Mouse (Mus musculus) left cerebral cortex, adult 2 months (tissue): Measurements from ENCODE around the gene Asnsd1. TPM values are rescaled to one million over a fixed set of nuclear protein-coding genes. Genes with fewer than 3 reads are reported as not detected.

Source experiments
- DNase-seq, 2 experiments: peaks; one replicate each; pipeline ENCODE4 v3.0.0; 2021 to 2022; ENCODE audit warnings: low spot score in 2 of 2, mixed read lengths in 1 of 2; ENCODE audit errors: extremely low spot score in 1 of 2
- H3K27ac ChIP-seq: fragments of 200-600 bp; 2 replicates; pipeline ENCODE4 v1.8.1; 2022
- H3K4me3 ChIP-seq: fragments of 200-600 bp; 2 replicates; pipeline ENCODE4 v1.8.1; 2022
- CTCF ChIP-seq: fragments of 200-600 bp; IDR thresholded peaks from 2 replicates; pipeline ENCODE4 v1.8.1; 2022; ENCODE audit warnings: antibody characterized with exemption, mild to moderate bottlenecking, moderate library complexity
- intact Hi-C: fragments of 180-260 bp; cut with DNase I; formaldehyde crosslinking; loops from one replicate; pipeline ENCODE4 v1.15.1; 2025
- total RNA-seq, 2 experiments: library from RNA; stranded (reverse); gene quantifications; 2 replicates each; pipeline ENCODE4 v1.2.3; 2021

Gene Asnsd1
- total RNA-seq, 2 experiments from 2014 or later = 20.4 to 24.5 TPM

DNA sequence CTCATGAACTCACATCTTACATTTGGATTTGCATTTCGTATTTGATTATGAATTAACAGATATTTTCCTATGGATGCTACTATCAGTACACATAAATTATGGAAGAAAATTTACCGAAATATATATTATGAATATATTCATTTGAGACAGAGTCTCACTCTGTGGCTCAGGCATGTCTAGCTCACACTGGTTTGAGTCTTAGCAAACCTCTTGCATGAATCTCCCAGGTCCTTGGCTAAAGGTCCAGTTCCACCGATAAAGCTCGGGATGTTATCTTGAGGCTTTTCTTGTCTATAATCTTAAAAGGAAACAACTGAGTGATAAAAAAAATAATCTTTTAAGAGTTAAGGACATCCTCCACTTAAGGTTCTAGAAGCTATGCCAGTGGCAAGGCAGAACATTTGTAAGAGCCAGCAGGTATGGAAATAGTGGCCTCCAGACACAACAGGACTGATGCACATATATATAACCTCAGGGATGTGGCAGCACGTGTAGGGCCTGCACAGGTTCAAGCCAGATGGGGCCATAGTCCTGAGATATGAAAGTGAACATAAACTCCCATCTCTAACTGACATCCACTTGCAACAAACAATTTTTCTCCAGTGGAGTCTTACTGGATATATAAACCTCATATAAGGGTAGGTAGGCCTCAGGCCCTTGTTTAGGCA is 27.6 kb downstream of the Asnsd1 start:
- no peak overlapping the region for H3K4me3 ChIP-seq
- no peak for TF ChIP-seq CTCF
- no peak for DNase-seq
- intact Hi-C loops = no loop called here
- no peak overlapping the region for H3K27ac ChIP-seq

DNA sequence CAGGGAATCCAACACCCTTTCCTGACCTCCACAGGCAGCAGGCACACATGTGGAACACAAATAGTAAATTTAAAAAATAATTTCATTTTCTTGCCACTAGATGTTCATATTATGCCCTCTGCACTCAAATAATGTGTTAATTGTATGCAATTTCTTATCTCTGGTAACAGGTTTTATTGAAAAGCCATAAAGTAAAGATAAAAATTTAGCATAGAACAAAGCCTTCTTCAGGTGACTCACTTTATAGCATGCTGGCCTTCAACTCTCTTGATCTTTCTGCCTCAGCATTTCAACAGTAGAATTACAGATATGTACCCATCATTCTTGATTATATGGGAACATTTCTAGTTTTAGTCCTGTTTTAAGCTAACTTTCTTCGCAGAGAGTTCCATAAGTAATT is 28.3 kb downstream of the Asnsd1 start:
- intact Hi-C loops = no loop called here
- no peak overlapping the region for H3K4me3 ChIP-seq
- H3K27ac ChIP-seq = no peak overlapping the region
- no peak for TF ChIP-seq CTCF
- no peak for DNase-seq

DNA sequence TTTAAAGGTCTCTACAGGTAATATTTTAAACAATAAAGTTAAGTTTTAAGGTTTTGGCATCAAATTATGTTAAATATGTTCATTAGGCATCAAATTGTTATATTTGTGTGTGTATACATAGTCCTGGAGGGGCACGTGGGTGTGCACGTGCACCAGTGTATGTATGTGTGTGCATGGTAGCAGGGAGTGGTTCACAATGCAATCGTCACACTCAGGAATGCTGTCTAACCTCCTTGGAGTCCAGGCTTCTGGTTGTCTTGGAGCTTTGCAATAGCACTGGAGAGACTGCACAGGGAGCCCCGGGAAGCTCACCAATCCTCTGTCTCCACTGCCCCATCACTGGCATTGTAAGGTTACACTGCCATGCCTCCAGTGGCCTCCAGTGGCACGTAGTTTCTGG is 29.3 kb downstream of the Asnsd1 start:
- intact Hi-C loops = no loop called here
- no peak for DNase-seq
- no peak for TF ChIP-seq CTCF
- Histone ChIP-seq H3K4me3 (no peak overlapping the region), H3K27ac (no peak overlapping the region)

DNA sequence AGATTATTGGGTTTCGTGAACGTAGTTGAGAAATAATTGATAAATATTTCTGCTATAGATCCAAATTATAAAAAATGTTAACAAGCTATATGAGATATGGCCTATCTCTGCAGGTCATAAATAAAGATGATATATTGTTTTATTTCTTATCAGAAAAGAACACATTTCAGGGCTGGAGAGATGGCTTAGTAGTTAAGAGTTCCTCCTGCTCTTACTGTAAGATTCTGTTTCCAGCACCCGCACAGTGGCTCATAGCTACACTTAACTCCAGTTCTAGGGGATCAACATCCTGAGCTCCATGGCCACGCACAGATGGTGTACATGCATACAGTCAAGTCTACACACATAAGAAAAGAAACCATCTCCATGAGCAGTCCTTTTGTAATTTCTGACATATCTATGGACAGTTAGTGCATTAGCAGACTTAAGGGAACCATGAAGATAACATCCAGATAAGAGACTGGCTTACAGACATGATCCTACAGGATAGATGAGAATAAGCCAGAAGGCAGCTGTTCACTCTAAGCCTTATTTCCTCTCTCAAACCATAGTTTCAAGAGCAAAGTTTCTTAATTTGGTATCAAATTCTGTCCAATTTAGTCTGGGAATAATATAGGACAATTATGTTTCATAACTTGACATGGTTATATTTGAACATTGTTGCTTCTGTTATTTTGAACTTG is 30.7 kb downstream of the Asnsd1 start:
- no peak for TF ChIP-seq CTCF
- no peak overlapping the region for H3K27ac ChIP-seq
- no peak for DNase-seq
- intact Hi-C loops = no loop called here
- H3K4me3 ChIP-seq = no peak overlapping the region

DNA sequence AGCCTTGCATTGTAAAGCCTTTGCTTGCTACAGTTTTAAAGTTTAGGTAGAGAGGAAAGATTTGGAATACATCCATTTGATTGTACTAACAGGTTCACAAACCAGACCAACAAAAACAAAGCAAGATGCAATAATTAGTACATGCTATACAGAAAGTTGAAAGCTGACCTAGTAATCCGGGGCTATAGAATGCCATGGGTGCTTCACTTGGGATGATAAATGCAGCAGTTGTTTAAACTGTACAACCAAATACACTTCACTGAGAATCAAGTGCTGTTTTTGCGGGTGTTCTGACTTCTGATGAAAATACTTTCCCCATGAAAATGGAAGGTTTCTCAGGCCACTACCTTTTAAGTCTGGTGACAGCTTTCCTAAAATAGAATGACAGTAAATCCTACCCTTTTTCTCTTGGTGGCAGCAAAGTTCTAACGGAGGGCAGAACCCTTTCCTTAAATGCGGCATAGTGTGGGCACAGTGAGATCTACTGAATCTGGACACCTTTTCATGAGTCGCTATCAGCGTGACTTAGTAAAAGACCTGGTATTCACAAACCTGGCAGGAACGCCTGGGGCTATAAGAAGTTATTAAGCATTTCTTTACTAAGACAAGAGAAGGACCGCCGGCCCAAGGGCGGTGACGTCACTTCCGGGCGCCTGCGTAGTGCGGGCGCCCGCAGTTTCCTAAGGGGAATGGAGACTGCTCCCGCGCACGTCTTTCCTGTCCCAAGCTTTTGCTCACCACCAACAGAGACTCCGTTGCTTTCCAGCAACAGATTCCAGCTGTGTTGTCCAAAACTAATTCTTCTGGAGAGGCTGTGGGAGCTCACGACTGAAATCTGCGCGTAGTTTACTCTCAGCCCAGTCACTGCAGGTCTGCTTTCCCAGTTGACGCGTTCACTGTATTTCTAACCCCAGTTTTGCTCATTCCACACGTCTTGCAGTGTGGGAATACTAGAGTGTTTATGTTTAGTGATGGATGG is 39.3 kb downstream of the Asnsd1 start, which contains the start of gene Osgepl1:
Gene Osgepl1, plus strand, starts transcription at position 636 of the 979 bp plus-strand sequence.
- Histone ChIP-seq H3K27ac (peak within 1 kb of the TSS; percentile 93), H3K4me3 (peak within 1 kb of the TSS; percentile 58)
- peak; percentile 9 for TF ChIP-seq CTCF
- intact Hi-C loops = loop anchor here (1.0 kb wide), 2 partner anchors 16 to 39 kb away; partner anchors contain the start of genes Asdurf, Asnsd1, Gm28551 and Gm28778
- peak; percentile 85 for DNase-seq

DNA sequence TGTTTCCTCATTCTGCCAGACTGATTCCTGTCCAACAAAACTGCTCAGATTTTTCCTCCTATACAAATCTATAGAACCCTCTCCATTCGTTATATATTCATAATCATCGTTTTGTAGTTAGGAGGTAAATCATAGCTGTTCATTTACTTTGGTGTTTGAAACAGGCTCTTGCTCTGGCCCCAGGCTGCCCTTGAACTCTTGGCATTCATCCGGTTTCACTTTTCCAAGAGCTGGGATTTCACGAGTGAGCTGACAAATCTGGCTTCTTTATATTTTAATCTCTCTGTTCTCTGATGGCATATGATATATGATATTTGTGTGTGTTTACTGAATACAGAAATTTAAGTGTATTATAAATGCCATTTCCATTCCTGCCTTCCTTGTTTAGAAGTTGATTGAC is 52.0 kb downstream of the Asnsd1 start:
- no peak for TF ChIP-seq CTCF
- intact Hi-C loops = no loop called here
- no peak for DNase-seq
- H3K27ac ChIP-seq = no peak overlapping the region
- H3K4me3 ChIP-seq = no peak overlapping the region

DNA sequence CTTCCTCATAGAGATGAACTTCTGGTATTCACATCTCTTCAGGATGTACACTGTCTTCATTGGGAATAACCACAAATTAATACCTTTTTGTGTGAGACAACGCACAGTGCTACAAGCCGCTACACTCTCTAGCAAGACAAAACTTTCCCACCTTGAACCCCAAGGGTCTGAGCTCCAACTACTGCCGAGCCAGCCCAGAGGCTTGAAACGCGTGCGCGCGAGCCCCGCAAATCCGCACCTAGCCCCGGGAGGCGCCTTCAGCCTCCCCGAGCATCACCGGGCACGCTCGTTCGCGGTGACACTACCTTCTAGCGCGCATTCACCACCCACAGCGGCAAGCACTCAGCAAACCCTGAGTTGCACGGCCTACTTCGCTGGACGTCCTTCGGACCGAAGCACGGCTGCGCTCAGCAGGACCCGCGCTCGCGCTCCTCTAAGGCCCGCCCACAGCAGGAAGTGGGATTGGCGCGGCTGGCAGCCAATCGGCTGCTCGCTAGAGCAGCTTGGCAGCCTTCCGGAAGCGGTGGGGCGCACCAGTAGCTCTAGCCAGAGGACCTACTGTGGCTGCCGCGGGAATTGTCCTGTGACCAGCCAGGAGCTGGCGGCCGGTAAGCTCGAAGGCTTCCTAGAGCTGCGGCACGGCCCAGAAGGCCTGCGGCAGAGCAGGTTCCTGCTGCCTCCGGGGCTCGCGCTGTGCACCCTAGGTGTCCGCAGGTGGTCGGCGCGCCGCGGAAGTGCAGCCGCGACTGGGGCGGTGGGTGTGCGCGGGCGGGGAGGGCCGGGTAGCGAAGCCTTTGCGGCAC is 55.8 kb downstream of the Asnsd1 start, which contains the start of the genes Pms1, Ormdl1 and Gm28778:
Gene Pms1, minus strand, starts transcription at position 438 of the 803 bp plus-strand sequence.
Gene Ormdl1, plus strand, starts transcription at position 515 of the 803 bp plus-strand sequence.
Gene Gm28778, plus strand, starts transcription at position 531 of the 803 bp plus-strand sequence.
- intact Hi-C loops = loop anchor here (1.0 kb wide), 1 partner anchor 17 kb away; the partner anchor contains the start of gene Osgepl1
- Histone ChIP-seq H3K27ac (peak within 1 kb of the TSS; percentile 65), H3K4me3 (peak within 1 kb of the TSS; percentile 90)
- peak; percentile 29 for TF ChIP-seq CTCF
- DNase-seq = peak; percentile 95 to 97

Other genes starting within 250 kb of the Asnsd1 start
- not detected for gene 1700019A02Rik, start 165.1 kb downstream of the Asnsd1 start, total RNA-seq
- gene Pms1, start 55.7 kb downstream of the Asnsd1 start, total RNA-seq = 10 to 100 TPM; 31.9 to 35.1 TPM
- gene Ormdl1, start 55.7 kb downstream of the Asnsd1 start, total RNA-seq = 1 to 10 TPM; 7.3 to 8.8 TPM
- not detected for gene Gm28778, start 55.6 kb downstream of the Asnsd1 start, total RNA-seq
- 10 to 100 TPM; 23.6 to 24.9 TPM for gene Osgepl1, start 39.1 kb downstream of the Asnsd1 start, total RNA-seq
- gene Asdurf, start 133 bp downstream of the Asnsd1 start, total RNA-seq = 1 to 10 TPM in 1 of 2 experiments, not detected in 1; 3.1 TPM
- gene Gm28551, start 85 bp downstream of the Asnsd1 start, total RNA-seq = under 1 TPM in 1 of 2 experiments, not detected in 1; 0.28 TPM